Mouse (Mus musculus) cerebellum, adult 9-10 months (tissue): ENCODE measurements around the gene Hook2.

Source experiments
- DNase-seq: peaks from one replicate; pipeline ENCODE4 v3.0.0; 2022

Hook2 gene

DNA sequence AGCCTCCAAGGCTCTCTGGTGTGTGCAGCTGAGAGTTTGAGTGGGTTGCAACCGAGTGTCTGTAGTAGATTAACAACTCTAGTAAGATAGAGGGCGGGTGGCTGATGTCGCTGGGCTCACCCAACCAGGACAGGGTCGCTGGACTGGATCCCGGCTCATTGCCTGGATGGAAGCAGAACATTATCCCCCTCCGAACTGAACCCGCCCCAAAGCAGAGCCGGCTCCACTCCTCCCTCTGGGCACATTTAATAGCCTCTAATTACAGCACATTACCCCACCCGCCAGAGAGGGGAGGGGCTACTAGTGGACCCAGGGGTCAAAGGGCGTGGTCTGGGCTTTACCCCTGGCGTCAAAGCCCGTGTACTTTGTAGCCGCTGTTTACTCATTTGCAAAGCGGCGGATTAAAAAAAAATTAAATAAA is 1.1 kb upstream of the Hook2 start:
- peak; percentile 78 for DNase-seq

DNA sequence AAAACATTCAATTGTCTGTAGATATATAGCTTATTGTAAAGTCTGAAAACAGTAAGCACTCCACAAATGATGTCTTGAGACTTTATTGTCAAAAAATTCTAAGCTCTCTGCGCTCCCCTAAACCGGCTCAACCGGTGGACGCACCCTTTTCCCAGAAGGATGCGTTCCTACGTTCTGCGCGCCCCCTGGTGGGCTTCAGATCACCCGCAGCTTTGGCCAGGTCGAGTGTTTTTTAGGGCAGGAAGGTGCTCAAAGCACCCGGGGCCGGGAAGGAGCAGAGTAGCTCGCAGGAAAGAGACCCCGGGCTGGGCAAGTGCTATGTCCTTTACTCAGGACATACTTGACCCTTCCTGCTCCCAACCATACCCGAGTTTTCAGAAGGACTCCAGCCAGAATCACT is 593 bp upstream of the Hook2 start:
- peak; percentile 93 for DNase-seq

DNA sequence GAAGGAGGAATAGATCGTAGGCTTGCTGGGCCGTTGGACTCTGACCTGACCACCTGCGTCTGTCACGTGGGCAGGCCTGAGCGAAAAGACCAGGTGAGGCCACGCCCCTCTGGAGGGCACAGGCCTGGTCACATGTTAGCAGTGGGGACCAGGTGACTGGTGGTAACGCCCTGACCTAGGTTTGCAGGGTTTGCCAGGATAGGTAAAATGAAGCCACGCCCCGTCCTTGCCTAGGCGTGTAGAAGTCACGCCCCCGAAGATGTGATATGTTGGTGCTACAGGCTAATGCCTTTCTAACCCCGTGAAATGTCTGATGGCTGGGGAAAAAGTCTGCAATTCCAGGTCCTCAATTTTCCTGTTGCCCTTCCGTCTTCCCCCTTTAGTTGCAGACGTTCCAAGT is 433 bp downstream of the Hook2 start:
- peak; percentile 85 for DNase-seq

DNA sequence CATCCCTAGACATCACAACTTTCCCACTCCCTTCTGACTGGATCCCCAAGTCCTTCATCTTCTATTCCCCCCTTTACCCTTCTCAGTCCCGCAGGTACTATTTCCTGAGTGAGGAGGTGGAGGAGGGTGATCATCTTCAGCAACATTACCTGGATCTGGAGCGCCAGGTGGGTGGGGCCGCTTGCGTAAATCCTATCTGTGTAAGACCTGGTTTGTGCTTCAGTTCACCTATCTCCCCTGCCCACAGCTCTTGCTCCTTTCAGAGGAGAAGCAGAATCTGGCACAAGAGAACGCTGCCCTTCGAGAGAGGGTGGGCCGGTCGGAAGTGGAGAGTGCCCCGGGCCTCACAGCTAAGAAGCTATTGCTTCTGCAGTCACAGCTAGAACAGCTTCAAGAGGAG is 4.0 kb downstream of the Hook2 start:
- DNase-seq = no peak

DNA sequence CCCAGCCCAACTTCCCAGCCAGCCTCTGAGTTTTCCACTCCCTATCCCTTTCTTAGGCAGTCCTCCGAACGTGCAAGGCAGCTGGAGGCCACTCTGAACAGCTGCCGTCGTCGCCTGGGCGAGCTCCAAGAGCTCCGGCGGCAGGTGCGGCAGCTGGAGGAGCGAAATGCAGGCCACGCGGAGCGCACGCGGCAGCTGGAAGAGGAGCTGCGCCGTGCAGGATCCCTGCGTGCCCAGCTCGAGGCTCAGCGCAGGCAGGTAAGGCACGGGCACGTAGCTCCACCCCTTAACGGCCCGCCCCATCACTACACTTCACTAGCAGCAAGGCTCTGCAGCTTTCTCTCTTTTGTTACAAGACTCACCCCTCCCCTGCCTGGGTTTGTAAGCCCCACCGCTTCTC is 5.3 kb downstream of the Hook2 start:
- no peak for DNase-seq

DNA sequence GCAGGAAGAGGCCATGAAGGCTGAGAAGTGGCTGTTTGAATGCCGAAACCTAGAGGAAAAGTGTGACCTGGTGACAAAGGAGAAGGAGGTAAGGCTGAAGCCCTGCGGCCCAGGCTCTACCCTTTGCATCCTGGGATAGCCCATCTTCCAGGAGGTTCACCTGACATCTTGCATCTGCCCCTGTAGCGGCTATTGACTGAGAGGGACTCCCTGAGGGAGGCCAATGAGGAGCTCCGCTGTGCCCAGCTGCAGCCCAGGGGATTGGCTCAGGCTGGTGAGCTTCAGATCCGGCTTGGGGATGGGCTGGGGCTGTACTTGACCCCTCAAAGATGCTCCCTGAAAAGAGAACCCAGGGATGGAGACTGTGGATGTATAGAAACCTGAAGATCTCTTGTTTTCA is 6.6 kb downstream of the Hook2 start:
- no peak for DNase-seq

DNA sequence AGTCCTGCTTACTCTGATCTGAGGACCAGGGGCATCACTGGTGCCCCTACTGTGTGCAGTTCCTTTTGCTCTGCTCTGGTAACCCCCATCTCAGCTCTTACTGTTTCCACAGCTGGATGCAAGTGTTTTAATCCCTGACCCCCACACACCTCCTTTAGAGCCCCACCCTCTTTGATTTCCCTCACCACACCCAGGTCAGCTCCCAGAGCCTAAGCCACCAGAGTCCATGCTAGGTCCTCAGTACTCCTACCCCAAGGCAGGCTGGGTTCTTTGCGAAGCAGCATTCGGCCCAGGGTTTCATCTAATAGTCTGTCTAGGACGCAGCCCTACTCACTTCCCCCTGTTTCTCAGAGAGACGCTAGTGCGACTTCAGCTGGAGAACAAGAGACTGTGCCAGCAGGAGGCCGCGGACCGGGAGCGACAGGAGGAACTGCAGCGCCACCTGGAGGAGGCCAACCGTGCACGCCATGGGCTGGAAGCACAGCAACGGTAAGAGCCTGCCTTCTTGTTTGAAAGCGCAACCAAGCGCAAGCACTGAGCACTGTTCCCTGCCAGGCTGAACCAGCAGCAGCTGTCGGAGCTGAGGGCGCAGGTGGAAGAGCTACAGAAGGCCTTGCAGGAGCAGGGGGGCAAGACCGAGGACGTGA is 7.4 kb downstream of the Hook2 start:
- DNase-seq = peak; percentile 95

DNA sequence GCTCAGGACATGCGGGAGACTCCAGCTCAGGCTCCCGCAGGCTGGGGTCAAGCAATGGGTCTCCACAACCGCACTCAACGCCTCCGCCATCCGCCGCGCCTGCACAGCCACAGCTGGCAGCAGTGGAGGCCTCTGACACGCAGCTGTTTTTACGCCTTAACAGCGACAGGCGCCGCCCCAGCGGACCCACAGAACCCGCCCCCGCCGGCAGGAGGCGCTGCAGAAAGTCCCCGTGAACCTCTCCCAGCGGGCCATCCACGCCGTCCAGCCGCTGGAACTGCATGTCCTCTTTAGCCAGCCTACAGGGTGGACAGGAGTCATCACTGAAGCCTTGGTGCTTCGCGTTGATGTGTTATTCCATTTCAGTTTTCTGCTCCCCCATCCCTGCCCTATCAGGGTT is 17.3 kb downstream of the Hook2 start:
- DNase-seq = no peak

DNA sequence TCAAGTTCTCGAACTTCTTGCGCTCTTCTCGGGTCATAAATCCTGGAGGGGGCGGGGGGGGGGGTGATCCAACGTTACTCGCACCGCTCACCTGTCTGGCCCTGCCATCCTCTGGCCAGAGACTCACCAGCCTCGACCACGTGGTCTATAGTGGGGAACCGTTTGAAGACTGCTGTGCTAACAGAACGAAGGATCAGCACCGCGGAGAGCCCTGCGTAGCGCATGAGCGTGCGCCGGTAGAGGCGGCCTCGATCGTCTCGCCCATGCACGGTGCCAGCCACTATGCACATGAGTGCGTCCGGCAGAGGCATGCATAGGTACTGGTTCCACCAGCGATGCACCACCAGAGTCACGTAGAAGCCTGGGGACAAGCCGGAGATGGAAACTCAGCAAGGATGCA is 20.8 kb downstream of the Hook2 start:
- no peak for DNase-seq

DNA sequence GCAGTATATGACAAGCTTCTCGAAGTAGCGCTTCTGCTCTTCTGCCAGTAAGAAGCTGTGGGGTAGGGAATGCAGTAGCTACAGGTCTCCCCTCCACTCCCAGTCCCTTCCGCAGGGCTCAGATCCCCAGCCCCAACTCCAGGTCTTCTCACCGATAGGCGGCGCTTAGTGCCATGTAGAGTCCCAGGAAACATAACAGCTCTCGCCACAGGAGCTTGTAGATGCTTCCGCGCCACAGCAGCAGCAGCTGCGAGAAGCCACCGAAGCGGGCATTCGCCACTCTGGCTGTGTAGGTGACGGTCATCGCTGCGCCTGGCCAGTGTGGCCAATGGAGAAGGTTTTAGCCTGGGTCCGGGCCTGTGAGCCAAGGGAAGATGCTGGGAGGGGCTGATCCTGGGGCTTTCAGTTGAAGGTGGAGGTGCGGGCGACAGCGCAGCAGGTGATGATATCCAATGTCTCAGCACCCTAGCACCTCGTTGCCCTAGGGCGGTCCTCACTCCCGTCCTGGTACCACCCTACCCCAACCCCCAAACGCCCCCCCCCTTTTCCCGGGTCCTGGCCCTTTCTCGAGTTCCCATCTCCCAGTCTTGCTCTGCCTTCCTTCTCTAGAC is 22.9 kb downstream of the Hook2 start:
- DNase-seq = peak; percentile 81

DNA sequence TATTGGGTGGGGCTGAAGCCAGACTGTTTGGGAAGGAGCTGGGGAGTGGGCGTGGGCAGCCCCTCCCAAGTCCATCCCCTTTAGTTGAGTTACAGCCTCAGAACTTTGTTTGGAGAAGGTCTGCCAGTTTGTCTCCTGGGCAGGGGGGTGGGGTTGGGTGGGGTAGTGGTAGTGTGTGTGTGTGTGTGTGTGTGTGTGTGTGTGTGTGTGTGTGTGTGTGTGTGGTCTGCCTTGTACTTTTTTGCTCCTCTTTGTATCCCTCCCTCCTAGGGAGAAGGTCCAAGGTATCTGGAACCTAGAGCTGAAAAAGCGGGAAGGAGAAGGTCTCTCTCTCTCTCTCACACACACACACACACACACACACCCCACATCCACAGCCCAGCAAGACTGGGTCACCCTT is 24.0 kb downstream of the Hook2 start, which contains the start of gene Best2:
Best2 (minus strand) TSS at position 101 of the 400 bp plus-strand sequence.
- no peak for DNase-seq

DNA sequence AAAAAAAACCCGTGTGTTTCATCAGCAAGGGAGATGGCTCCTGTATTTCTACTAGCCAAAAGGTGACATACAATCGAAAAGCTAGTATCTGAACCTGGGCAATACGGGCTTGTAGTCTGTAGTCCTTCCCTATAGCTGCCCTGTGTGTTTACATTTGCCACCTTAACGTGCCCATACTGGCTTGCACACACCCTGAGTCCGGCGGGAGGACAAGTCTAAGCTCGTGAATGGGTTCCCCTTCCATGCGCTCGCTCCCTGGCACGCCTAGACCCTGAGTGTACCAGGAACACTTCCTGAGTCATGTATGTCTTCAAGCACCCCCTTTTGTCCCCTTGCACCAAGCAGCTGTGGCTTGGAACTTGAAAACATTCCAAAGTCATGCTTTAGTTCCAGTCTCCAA is 26.3 kb downstream of the Hook2 start:
- no peak for DNase-seq

DNA sequence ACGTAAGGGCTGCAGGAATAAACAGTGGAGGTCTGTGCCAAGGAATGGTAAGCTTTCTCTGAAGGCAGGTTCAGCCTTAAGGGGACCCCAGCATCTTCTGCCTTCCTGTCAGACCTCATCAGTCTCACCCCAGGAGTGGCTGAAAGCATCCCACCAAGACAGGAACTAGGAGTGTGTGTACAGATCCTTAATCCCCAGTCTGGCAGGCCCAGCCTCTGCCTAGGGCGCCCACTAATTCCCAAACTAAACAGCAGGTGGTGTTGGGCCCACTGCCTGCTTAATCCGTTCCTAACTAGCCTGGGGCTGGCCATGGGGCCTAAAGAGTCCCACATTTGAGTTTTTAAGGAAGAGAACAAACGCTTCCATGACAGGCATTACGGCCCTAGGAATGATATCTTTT is 26.8 kb downstream of the Hook2 start:
- no peak for DNase-seq

DNA sequence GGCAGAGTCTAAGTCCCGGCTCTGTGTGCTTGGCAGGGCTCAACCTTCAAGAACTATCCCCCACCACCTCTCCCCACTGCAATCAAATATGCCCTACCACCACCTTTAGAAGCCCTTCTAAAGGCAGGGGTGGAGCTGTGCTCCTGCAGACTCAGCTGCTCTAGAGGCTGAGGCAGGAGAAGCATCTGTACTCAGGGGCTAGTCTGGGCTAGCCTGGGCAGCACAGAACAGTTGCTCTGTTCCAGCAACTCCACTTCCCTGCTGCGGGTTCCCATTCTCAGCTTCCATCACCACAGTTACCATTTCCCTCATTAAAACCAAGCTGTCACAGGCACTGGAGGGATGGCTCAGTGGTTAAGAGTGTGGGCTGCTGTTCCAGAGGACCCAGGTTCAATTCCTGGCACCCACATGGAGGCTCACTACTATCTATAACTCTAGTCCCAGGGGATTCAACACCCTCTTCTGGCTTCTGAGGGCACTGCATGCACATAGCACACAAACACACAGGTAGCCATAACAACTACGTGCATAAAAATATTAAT is 31.2 kb downstream of the Hook2 start:
- DNase-seq = no peak

DNA sequence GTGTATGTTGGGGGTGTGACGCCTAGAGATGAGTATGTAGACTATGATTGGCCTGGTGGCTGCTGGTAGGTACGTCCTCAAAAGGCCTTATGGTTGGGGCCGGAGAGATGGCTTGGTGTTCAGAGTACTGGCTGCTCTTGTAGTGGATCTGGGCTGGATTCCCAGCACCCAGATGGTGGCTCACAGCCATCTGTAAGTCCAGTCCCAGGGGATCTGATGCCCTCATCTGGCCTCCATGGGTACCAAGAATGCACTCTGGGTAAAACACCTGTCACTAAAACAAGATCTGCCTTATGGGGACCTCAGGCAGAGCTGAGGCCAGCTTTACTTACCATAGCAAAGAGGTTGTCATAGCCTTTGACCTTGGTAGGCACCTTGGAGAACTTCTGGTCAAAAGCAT is 33.4 kb downstream of the Hook2 start:
- peak; percentile 51 for DNase-seq

DNA sequence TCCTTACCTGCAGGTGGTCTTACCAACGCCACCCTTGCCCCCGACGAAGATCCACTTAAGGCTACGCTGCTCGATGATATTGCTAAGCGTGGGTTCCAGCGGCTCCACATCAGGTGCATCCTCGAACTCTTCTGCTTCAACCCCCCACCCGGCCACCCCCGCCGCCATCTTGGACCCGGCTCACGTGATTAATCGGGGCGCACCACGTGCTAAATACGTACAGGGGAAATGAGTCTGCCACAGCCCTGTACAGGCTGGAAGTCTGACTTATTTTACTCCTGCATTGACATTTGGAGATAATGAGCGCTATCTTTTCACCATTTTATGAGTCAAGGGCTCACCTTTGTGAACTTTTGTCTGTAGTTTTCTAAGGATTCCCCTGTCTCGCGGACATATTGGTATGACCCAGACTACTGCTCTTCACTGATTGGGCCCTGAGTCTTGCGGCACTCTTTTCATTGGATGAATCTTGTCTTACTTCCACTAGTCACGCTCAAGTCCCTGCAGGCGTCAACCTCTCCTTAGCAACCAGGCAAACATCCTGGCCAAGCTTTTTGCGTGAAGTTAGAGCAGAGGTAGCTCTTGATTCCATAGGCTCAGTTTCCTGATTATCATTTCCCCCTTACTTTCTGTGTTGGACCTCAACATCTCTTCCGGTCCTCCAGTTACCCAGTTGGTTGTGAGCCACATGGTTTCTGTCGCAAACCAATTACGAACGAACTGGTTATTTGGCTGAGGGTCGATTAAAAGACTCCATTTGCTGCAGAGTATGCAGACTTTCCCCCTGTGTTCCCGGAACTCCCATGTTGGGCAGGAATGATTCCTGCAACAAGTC is 34.9 kb downstream of the Hook2 start, which contains the start of gene Asna1:
Asna1 (minus strand) TSS at position 184 of the 835 bp plus-strand sequence.
- peak; percentile 92 for DNase-seq

DNA sequence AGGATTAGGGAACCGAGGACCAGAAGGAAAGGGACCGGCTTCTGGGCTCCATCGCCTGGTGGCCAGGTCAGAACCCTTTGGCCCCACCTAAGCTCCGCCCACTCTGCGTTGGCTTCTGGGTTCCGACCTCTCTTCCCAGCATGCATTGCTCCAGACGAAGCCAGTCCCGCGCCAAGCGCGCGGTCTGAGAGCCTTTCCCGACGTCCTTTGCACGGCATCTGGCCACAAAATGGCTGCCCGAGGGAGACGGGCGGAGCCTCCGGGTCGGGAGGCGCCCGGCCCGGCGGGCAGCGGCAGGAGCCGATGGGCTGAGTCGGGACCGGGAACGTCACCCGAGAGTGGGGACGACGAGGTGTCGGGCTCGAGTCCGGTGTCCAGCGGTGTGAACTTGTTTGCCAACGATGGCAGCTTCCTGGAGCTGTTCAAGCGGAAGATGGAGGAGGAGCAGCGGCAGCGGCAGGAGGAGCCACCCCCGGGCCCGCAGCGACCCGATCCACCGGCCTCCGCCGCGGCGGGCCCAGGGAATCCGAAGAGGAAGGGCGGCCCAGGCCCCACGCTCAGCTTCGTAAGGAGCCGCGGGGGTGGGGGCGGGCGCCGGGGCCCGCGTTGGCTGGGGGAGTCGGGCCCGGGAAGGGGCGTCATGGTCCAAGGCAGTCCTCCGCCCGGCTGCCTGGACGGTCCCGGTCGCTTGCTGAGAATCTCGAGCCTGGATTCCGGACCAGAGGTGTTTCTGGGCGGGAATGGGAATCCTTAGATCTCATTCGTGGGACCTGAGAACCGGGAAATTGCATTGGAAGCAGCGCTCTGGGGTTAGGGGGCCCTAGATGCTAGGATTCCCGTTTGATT is 36.5 kb downstream of the Hook2 start, which contains the start of gene Trir:
Trir (plus strand) TSS at position 154 of the 846 bp plus-strand sequence.
- DNase-seq = peak; percentile 96

DNA sequence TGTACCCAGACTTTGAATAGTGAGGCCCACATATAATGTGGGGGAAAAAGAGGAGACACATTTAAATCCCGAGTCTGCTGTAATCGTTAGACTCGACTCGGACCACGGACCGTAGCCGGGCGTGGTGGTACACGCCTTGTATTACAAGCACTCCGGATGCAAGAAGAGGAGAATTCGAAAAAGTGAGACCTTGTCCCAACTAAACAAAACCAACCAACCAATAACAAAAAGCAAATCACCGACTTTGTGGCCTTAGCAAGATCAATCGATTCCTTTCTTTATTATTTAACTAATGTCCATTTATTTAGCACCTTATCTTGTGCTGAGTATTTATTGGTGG is 37.1 kb downstream of the Hook2 start:
- peak; percentile 42 for DNase-seq

DNA sequence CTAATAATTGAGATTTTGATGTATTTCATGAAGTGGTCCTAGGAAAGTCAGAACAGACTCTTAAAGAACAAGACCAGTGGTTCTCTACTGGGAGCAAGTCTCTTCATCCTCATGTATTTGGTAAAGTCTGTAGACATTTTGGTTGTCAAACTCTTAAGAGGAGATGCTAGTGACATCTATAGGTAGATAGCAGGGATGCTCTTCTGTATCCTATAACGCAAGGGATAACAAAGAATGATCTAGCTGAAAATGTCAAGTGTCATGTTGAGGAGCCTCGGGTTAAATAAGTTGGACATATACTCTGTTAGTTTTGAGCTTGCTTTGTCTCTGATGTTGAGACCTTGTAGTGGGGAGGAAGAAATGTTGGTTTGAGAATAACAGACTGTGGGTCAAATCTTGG is 37.5 kb downstream of the Hook2 start:
- DNase-seq = no peak

DNA sequence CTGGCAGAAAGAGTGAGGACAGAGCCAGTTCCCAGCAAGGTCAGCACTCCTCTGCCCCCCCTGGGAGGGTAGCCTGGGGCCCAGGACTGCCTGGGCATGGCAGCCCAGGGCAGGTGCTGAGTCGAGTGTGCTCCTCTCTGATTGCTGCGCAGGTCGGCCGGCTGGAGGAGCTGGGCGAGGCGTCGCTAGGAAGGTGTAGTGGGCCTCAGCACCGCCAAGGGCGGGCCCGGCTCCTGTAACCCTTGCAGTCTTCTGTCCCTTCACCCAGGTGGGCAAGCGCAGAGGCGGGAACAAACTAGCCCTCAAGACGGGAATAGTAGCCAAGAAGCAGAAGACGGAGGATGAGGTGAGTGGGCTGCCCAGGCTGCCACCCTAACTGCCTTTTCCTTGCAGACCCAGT is 38.9 kb downstream of the Hook2 start:
- peak; percentile 40 for DNase-seq

DNA sequence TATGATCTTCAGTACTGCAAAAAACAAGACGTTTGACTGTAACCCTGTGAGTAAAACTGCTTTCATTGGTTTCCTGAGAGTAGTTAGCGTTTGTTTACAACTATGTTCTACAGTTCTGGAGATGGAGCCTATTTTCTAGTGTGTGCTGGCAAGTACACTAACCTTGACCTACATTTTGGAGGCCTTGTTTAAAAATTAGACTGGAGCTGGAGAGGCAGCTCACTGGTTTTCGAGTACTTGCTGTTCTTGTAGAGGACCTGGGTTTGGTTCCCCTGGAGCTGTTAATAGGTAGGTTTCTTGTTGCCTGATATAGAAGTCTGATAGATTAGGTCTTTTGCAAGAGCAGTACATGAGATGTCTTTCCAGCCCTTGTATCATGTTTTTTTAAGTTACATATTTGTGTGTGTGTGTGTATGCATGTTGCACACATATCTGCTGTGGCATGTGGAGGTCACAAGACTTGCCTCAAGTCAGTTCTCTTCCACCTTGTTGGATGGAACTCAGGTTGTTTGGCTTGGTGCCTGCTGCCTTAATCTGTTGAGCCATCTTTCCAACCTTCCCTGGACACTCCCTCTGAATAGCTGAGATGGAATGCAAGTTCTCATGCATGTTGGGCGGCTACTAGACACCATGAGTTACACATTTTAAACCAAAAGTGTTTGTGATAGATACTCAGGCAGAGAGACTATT is 42.4 kb downstream of the Hook2 start:
- no peak for DNase-seq

DNA sequence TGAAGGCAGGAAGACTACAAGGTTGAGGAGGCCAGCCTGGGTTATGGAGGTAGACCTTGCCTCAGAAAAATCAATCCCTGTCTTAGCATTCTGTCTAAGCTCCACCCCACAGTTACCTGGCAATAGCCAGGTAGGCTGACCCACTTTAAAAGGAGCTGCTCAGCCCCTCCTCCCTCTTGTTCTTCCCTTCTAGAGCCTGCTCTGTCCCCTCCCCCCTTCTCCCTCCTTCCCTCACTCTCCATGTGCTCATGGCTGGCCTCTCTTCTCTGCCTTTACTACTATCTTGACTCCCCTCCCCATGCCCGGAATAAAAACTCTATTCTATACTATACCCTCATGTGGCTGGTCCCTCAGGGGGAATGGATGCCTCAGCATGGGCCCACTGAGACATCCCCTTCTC is 43.5 kb downstream of the Hook2 start:
- peak; percentile 57 for DNase-seq
